Mouse (Mus musculus) yolk sac, embryonic 10.5 days (tissue): ENCODE results near the gene Ubxn2a.
"Not testable (repeated sequence)": the region's sequence is repeated elsewhere in the genome, so short reads cannot be mapped to it uniquely, and the experiment has no call there.

Source experiments
- DNase-seq: peaks from one replicate; pipeline ENCODE4 v3.0.0-alpha.2; 2017; ENCODE audit warnings: low spot score

The Ubxn2a gene

DNA sequence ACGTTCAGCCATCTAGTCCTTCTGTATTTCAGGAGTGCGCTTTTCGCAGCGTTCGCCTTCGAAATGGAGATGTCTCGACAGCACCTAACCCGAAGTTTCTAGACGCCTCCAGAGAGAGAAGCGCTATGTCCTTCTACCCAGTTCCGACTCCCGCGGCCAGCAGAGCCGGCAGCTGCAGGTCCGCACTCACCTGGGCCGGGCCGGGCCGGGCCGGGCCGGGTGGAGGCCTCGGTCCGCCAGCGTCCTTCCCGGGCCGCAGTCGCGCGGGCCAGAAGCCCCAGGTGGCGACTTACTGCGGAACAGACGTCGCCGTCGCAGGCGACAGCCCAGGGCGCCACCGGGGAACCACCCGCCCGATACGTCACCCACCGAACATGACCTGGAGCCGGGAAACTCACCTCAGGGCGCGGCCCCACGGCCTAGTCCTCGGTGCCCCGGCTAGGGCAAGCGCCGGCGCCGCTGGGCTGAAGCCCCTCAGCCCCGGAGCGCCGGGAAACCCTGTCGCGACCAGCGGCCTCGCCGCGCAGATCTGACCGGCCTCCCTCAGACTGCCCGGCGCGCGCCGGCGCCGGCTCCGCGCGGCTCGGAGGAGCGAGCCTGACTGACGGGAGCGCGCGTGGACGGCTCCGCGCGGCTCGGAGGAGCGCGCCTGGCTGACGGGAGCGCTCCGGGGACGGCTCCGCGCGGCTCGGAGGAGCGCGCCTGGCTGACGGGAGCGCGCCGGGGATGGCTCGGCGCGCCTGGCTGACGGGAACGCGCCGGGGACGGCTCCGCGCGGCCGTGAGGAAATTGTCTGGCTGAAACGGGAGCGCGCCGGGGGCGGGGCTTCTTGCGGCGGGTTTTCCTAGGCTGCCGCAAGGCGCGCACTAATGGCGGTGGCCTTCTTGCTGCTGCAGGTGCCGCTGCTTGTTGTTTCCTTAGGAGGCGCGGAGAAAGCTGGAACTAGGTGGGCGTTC, at the start of gene Ubxn2a:
Gene Ubxn2a, minus strand, starts transcription at position 755 of the 956 bp plus-strand sequence.
- DNase-seq, result peak; percentile 88

DNA sequence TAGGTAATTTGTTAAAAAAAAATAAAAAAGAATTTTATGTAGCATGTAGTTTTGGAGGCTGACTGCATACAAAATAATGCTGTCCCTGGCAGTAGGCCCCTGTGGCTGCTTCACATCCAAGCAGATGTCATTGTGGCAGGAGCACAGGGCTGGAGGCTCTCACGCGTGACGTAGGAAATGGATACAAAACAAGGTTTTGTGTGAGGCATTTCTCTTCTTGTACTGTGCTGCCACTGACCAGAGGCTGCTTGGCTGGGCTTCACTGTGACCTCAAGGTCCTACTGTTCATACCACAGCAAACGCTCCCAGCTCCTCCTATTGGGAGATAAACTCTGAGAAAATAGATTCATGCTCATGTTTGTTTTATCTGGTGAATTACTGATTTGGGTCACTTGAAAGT, 45.7 kb upstream of the Ubxn2a start:
- no peak for DNase-seq

DNA sequence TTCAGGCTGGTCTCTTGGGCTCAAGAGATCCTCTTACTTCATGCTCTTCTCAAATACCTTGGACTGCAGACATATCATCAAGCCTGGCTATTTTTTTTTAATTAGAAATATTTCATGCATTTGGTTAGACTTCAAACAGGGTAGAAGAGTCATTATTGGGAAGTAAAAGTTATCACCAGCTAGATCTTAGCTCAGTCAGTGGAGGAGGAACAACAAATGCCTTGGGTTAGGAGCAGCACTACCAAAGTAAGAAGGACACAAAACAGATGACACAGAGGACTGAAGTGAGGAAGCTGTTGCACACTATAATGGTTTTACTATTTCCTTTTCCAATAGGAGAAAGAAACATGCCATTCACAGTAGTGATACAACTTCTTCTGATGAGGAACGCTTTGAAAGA, 44.8 kb upstream of the Ubxn2a start:
- DNase-seq, result no peak

DNA sequence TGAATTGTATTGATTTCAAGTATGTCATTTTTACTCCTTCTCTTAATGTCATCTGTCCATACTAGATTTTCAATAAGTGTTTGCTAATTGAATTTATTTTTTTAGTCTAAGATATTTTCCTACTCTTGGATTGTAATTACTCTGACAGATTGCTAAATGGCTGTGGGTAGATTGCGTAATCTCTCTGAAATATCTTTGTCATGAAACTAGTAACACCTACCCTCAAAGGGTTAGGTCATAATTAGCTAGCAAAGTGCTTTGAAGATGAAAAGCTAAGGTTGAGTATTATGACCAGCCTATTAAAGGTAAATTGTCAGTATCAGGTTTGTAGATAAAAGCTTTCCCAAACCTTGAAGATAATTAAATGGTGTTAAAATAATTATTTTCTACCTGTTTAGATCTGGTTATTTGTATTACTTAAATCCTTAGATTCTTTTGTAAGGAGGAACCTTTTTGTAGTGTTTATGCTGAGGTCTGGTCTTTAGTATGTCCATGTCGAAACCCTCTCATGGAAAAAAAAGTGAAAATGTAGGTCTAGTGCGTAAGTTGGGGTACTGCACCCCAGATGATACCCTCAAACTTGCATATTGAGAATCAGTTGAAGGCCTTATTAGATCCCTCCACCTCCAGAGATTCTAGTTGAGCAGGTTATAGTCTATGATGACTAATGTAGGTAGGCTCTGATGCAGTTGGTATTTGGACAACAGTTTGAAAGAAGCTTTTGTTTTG, 23.5 kb upstream of the Ubxn2a start:
- no peak for DNase-seq

DNA sequence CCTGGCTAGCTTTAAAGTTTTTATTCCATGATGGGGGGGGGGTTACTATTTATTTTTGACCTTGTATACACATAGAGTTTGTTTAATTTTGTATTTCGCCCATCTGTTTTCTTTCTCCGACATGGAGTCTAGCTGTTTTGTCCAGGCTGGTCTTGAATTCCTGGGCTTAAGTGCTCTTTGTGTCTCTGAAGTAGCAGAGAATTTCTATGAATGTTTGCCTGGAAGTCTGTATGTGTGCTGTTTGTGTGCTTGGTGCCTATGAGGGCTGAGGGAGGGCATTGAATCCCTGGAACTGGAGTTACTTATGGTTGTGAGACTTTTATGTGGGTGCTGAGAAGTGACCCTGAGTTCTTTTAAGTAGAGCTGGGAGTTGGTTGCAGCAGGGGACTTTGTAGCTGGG, 20.7 kb upstream of the Ubxn2a start:
- DNase-seq, result no peak

DNA sequence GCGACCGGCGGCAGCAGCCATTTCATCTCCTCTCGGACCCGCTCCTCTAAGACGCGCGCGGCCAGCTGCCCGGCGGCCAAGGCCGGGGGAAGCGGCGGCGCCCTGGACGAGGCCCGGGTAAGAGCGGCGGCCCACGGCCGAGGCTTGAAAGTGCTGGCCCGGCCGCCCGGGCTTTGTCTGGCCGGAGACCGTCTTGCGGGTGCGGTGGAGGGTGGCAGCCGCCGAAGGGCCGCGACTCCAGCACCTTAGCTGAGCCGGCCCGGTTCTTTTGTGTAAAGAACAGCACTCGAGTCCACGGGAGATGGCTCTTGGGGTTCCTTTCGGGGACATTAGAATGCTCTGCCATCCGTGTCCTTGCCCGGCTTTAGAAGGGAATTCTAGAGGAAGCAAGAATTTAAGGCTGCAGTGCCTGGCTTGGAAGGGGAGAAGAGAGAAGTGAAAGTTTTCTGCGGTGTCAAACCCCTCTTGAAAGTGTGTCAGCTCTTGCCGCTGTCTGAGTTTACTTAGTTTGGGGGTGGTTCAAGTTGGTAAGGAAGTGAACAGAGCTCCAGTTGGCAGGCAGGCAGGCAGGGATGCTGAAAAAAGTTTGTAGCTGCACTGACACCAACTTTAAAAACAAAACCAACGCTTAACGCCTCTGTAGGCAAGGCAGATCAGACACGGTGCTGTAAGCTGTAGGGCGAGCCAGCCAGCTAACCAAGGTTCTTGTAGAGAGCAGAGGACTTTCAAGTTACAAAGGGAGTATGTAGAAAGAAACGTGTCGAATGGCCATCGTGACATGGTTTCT, 10.5 kb upstream of the Ubxn2a start:
- DNase-seq, result peak; percentile 52

DNA sequence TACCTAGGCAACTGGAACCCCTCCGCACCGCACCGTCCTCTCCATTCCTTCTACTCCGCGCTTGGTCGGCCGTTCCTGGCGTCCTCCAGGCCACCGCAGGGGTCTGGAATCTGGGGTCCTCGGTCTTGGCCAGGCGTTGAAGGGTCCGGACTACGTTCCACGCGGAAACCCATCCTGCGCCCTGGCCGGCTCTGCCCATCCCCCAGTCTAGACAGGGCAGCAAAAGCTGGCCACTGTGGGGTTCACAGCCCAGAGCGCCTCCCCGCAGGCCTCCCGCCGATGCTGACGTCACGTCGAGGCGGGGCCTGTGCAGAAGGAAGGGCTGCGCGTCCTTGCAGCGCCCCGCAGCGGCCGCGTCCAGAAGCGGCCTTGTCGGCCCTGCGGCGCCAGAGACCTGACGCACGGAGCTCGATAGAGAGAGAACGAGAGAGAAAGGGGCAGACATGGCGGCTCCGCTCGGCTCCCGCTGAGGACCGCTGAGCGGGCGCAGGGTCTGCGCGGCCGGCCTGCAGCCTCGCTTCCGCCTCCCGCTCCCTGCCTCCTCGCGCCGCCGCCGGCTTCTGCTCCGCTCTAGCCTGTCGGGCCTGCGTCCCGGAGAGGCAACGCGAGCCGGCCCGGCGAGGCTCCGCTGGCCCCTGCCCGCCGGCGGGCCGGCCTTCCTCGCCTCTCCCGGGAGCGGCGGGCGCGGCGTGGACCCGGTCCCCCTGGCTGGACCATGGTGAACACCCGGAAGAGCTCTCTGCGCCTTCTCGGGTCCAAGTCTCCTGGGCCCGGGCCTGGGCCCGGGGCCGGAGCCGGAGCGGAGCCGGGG, 9.7 kb upstream of the Ubxn2a start, which contains the start of gene Atad2b:
Gene Atad2b, plus strand, starts transcription at position 360 of the 811 bp plus-strand sequence.
- peak; percentile 93 for DNase-seq

DNA sequence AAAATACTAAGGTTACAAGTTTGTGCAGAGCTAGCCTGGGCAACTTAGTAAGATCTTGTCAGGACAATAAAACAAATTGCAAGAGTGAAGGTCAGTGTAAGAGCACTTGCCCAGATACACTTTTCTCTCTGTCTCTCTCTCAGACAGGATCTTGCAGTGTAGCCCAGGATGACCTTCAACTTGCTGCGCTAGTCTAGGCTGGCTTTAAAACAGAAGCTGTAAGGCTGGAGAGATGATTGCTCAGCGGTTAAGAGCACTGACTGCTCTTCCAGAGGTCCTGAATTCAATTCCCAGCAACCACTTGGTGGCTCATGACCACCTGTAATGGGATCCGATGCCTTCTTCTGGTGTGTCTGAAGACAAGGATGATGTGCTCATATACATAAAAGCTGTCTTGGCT, 7.4 kb upstream of the Ubxn2a start:
- DNase-seq, result no peak

DNA sequence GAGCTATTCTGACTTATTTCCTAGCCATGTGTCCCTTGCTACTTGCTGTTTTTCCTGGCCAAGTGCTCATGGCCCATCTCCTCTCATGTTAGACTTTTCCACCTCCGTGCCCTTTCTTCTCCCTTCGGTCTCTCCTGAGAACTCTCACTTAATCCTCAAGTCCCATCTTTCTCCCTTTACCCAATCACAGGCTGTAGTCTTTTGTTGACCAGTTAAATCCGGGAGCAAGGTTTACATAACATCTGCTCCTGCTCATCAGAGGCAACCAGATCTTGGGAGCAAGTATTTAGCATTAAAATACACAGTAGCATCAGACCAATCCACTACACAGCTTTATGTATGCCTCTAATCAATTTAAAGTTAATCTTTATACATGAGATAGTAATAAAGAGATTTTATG, 6.9 kb upstream of the Ubxn2a start:
- DNase-seq, result no peak

DNA sequence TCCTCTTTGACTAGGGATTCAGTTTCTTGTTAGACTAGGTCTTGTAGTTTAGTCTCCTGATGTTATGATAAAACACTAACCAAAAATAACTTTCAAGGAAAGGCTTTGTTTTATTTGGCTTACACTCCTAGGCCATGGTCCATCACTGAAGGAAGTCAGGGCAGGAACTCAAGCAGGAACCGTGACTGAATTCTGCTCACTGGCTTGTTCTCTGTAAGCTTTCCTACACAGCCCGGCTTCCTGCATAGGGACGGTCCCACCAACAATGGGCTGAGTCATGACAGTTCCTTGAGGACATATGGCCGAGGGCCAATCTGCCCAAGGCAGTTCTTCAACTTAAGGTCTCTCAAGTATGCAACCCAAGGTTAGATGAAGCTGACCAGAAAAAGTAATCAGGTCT, 4.2 kb upstream of the Ubxn2a start:
- DNase-seq, result no peak

DNA sequence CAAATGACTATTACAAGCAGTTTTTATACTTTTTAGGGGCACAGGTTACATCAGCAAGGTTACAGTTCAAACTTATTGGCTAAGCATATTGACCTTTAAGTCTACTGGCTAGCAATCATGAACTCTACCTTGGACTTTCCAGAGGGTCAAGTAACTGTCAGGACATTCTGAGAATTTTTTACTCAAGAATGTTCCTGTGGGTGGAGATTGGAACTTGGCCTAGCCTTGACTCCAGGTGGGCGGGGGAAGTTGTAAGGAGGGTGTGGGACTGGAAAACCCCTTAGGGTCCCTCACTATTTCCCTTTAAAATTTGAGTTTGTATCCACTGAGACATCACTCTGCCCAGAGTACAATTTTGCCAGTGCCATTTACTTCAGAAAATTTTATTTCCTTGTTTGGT, 3.0 kb upstream of the Ubxn2a start:
- DNase-seq, result not testable (repeated sequence)

DNA sequence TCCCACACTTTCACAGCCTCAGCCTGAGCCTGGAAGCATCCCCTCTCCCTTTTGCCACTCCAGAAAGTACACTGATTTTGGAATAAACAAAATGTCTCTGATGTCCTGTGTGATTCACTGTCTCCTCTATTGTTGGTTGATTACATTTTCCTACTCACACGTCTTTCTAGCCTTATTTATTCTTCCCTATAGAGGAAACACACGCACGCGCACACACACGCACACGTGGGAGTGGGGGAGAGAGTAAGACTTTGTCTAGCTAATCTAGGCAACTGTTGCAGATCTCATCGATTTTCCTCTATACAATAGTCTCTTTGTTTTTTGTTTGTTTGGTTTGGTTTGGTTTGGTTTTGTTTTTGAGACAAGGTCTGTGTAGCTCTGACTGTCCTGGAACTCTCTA, 886 bp upstream of the Ubxn2a start:
- DNase-seq, result no peak

DNA sequence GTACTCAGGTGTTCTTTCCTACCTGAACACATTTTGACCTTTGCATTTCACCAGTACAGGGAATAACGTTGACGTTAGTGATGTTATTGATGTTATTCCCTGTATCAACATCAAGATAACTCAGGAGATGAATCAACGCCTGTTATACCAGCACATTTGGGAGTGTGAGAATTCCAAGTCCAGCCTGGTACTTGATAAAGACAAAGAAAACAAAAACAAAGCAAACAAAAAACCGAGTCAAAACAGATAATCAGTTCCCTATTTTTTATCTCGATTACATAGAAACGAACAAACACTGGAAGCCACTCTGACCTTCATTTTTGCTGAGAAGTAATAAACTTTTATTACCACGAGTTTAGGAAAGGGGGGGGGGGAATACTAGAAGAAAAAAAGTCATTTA, 1.0 kb downstream of the Ubxn2a start:
- DNase-seq, result no peak

DNA sequence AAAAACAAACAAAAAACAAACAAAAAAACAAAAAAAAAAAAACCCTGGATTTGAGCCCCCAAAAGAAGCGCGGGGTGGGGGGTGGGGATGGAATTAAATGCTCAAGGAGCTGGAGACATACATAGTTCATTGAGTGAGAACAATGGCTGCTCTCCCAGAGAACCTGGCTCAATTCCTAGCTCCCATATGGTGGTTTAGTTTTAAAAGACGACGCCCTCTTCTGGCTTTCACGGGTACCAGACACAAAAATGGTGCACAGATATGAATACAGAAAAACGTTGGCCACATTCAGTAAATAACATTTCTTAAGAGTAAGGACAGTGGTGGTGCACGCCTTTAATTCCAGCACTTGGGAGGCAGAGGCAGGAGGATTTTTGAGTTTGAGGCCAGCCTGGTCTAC, 1.6 kb downstream of the Ubxn2a start:
- DNase-seq, result no peak

DNA sequence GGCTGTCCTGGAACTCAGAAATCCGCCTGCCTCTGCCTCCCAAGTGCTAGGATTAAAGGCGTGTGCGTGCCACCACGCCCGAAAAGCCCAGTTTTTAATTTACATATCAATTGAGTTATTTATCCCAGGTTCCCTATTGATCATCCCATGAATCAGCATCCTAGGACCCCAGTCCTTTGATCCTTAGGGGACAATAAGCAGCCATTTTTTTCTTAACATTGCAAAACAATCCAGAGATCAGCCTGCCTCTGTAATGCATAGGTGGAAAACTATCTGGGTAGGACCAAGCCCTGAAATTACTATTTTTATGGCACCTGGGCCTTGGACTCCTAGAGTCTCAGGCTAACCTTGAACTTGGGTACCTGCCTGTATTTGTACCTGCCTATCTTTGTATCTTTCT, 9.5 kb downstream of the Ubxn2a start:
- DNase-seq, result no peak

DNA sequence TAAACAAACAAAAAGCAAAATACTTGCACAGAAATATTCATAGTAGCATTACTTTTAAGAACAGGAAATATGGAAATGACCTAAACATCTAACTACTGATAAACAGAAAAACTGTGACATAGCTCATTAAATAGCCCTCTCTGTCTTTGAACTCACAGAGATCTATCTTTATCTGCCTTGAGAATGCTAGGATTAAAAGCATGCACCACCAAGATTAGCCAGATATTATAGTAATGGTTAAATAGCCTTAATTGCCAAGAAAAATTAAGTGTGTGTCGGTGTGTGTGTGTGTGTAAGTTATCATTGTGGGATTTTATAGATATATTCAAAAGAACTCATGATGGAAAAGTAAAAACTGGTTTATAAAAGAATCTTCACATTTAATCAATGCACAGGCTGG, 17.6 kb downstream of the Ubxn2a start:
- no peak for DNase-seq

DNA sequence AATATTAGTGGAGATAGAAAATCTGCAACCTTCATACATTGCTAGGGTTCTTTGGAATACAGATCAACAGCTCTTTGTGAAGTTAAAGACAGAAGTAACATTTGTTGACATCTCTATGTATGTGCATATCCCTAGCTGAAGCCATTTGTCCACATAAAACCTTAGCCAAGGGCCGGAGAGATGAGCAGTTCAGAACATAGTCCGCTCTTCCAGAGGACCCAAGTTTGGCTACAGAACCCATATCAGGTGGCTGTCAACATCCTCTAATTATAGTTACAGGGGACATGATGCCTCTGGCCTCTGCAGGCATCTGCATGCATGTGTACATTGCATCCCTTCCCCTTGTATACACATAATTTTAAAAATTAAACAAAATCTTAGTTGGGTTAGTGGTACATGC, 18.3 kb downstream of the Ubxn2a start:
- DNase-seq, result no peak

DNA sequence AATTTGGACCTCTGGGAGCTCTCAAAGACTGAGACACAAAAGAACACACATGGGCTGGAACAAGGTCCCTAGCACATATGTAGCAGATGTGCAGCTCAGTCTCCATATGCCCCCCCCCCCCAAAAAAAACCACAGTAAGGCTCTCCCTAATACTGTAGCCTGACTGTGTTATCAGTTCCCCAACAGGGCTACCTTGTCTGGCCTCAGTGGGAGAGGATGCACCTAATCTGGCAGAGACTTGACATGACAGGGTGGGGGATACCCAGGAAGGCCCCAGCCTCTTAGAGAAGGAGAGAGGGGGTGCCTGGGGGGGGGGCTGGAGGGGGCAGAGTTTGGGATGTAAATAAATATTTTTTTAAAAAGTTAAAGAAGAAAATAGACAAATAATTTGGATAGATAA, 18.8 kb downstream of the Ubxn2a start:
- DNase-seq, result no peak

DNA sequence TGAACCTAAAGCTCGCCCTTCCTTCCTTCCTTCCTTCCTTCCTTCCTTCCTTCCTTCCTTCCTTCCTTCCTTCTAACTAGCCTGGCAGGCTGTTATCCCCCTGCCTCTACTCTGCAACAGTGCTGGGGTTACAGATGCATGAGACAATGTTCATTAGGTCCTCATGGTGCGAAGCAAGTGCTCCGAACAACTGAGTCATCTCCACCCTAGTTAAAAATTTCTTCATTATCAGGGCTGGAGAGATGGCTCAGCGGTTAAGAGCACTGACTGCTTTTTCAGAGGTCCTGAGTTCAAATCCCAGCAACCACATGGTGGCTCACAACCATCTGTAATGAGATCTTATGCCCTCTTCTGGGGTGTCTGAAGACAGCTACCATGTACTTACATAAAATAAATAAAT, 20.9 kb downstream of the Ubxn2a start:
- not testable (repeated sequence) for DNase-seq

DNA sequence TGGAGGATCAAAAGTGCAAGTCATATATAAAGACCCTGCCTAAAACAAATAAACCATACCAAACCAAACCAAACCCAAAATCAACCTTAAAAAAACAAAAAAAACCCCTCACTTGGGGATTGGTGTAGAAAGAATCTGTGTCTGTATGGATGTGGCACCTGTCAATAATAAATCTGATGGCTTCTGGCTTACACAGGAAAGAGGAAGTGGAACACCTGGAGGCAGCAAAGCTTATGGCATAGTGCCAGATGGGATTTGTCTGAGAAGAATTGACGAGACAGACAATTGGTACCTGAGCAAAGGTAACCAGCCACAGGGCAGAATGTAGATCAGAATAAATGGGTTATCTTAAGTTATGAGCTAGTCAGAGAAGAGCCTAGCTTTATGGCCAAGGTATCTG, 22.4 kb downstream of the Ubxn2a start:
- DNase-seq, result no peak

DNA sequence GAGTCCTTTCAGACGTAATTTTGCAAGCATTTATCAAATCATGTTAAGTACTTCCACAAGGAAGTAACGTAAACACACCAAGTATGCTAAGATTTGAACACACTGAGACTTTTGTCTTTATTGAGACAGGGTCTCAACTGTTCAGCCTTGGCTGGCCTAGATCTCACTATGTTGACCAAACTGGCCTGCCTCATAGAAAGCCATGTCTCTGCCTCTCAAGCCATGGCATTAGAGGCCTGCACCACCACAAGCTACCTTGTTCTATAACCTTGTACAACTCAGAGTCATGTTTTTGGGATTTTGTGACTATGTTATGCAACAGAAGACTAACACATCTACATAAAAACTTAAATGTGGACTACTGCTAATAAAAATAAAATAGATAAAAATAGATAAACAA, 25.4 kb downstream of the Ubxn2a start:
- DNase-seq, result no peak

DNA sequence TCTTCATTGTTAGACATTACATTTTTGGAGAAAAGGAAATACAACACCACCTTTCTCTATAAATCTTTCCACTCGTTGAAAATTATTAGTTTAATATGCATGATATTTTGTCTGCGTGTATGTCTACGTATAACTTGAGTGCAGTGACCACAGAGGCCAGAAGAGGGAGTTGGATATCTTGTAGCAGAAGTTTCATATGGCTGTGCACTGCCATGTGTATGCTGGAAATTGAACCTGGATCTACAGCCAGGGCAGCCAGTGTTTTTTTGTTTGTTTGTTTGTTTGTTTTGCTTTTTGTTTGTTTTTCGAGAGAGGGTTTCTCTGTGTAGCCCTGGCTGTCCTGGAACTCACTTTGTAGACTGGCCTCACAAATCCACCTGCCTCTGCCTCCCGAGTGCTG, 28.5 kb downstream of the Ubxn2a start:
- DNase-seq, result no peak
